Mouse (Mus musculus): ENCODE data around the gene Prr15l. TPM values are rescaled to one million over a fixed set of nuclear protein-coding genes. Genes with fewer than 3 reads are reported as not detected.

Gene Prr15l
- total and polyA plus RNA-seq, 2 experiments: 0.46 to 0.64 TPM

GRCm38 (mm10) chr11:96916044-96916884, 11.6 kb upstream of the Prr15l start, which contains the start of gene Cdk5rap3:
TSS of gene Cdk5rap3 (minus strand) at chr11:96916496.
- DNase-seq (ENCODE audit: extremely low read depth, low read depth, low spot score): peak; percentile 89
- H3K4me3 ChIP-seq (ENCODE audit: insufficient read depth, low read depth, low read length): peak within 1 kb of the TSS; percentile 80
- H3K4me1 ChIP-seq (ENCODE audit: control insufficient read depth, insufficient read depth, low read length): peaks cover 1% of the 10 kb centered on the region; the same call in 1 of the 2 replicates
- H3K27ac ChIP-seq (replicated peaks; ENCODE audit: insufficient read depth, low read depth, low read length): peak within 1 kb of the TSS; percentile 69
- under 1% methylated on average over 55 of the region's 55 CpGs for WGBS
- peak within 1 kb of the TSS; percentile 69 for H3K9ac ChIP-seq (ENCODE audit: low read depth, low read length)
- H3K79me2 ChIP-seq (ENCODE audit: control insufficient read depth, insufficient read depth, low read length): no peaks in the 10 kb centered on the region
- TF ChIP-seq CTCF (IDR thresholded peaks at IDR 0.05; ENCODE audit: low read depth, low read length) (peak; percentile 90), POLR2A (IDR thresholded peaks at IDR 0.05; ENCODE audit: extremely low read depth, insufficient read depth, low read length) (0 out of 2 replicates have a peak, but pooled peaks have one; percentile 60)
- no peaks in the 10 kb centered on the region for H3K36me3 ChIP-seq (ENCODE audit: control insufficient read depth, insufficient read depth, low read length)
- H3K27me3 ChIP-seq (ENCODE audit: control insufficient read depth, insufficient read depth, low read length): no peaks in the 10 kb centered on the region

GRCm38 (mm10) chr11:96916885-96917396, 11.0 kb upstream of the Prr15l start:
- H3K36me3 ChIP-seq (ENCODE audit: control insufficient read depth, insufficient read depth, low read length): no peaks in the 10 kb centered on the region
- peak overlapping the region; percentile 30 for H3K4me3 ChIP-seq (ENCODE audit: insufficient read depth, low read depth, low read length)
- no peak for DNase-seq (ENCODE audit: extremely low read depth, low read depth, low spot score)
- peak overlapping the region; percentile 22 for H3K9ac ChIP-seq (ENCODE audit: low read depth, low read length)
- peak overlapping the region; percentile 17 for H3K27ac ChIP-seq (replicated peaks; ENCODE audit: insufficient read depth, low read depth, low read length)
- 29% methylated on average over 13 of the region's 13 CpGs for WGBS
- TF ChIP-seq POLR2A (IDR thresholded peaks at IDR 0.05; ENCODE audit: extremely low read depth, insufficient read depth, low read length) (no peak), CTCF (IDR thresholded peaks at IDR 0.05; ENCODE audit: low read depth, low read length) (no peak)
- no peaks in the 10 kb centered on the region for H3K79me2 ChIP-seq (ENCODE audit: control insufficient read depth, insufficient read depth, low read length)
- H3K27me3 ChIP-seq (ENCODE audit: control insufficient read depth, insufficient read depth, low read length): no peaks in the 10 kb centered on the region
- H3K4me1 ChIP-seq (ENCODE audit: control insufficient read depth, insufficient read depth, low read length): peaks cover 1% of the 10 kb centered on the region; the same call in 1 of the 2 replicates

GRCm38 (mm10) chr11:96917415-96917814, 10.5 kb upstream of the Prr15l start:
- H3K79me2 ChIP-seq (ENCODE audit: control insufficient read depth, insufficient read depth, low read length): no peaks in the 10 kb centered on the region
- no peaks in the 10 kb centered on the region for H3K36me3 ChIP-seq (ENCODE audit: control insufficient read depth, insufficient read depth, low read length)
- H3K27ac ChIP-seq (replicated peaks; ENCODE audit: insufficient read depth, low read depth, low read length): no peak overlapping the region
- H3K4me3 ChIP-seq (ENCODE audit: insufficient read depth, low read depth, low read length): no peak overlapping the region
- 92% methylated on average over 6 of the region's 6 CpGs for WGBS
- H3K9ac ChIP-seq (ENCODE audit: low read depth, low read length): no peak overlapping the region
- H3K27me3 ChIP-seq (ENCODE audit: control insufficient read depth, insufficient read depth, low read length): no peaks in the 10 kb centered on the region
- no peak for DNase-seq (ENCODE audit: extremely low read depth, low read depth, low spot score)
- H3K4me1 ChIP-seq (ENCODE audit: control insufficient read depth, insufficient read depth, low read length): peaks cover 1% of the 10 kb centered on the region; the same call in 1 of the 2 replicates
- TF ChIP-seq CTCF (IDR thresholded peaks at IDR 0.05; ENCODE audit: low read depth, low read length): no peak
- no peak for TF ChIP-seq POLR2A (IDR thresholded peaks at IDR 0.05; ENCODE audit: extremely low read depth, insufficient read depth, low read length)

- no peak overlapping the region for H3K9ac ChIP-seq (ENCODE audit: low read depth, low read length)
- no peak overlapping the region for H3K4me3 ChIP-seq (ENCODE audit: insufficient read depth, low read depth, low read length)
- no peaks in the 10 kb centered on the region for H3K79me2 ChIP-seq (ENCODE audit: control insufficient read depth, insufficient read depth, low read length)
- no peak for DNase-seq (ENCODE audit: extremely low read depth, low read depth, low spot score)
- H3K36me3 ChIP-seq (ENCODE audit: control insufficient read depth, insufficient read depth, low read length): no peaks in the 10 kb centered on the region
- no peak overlapping the region for H3K27ac ChIP-seq (replicated peaks; ENCODE audit: insufficient read depth, low read depth, low read length)
- peaks cover 1% of the 10 kb centered on the region; the same call in 1 of the 2 replicates for H3K4me1 ChIP-seq (ENCODE audit: control insufficient read depth, insufficient read depth, low read length)
- no peak for TF ChIP-seq POLR2A (IDR thresholded peaks at IDR 0.05; ENCODE audit: extremely low read depth, insufficient read depth, low read length)
- H3K27me3 ChIP-seq (ENCODE audit: control insufficient read depth, insufficient read depth, low read length): no peaks in the 10 kb centered on the region
- 65% methylated on average over 6 of the region's 6 CpGs for WGBS
Observed at GRCm38 (mm10) chr11:96919003-96919402, 8.9 kb upstream of the Prr15l start.

- no peak overlapping the region for H3K4me3 ChIP-seq (ENCODE audit: insufficient read depth, low read depth, low read length)
- H3K4me1 ChIP-seq (ENCODE audit: control insufficient read depth, insufficient read depth, low read length): no peaks in the 10 kb centered on the region
- no peaks in the 10 kb centered on the region for H3K79me2 ChIP-seq (ENCODE audit: control insufficient read depth, insufficient read depth, low read length)
- no peak overlapping the region for H3K9ac ChIP-seq (ENCODE audit: low read depth, low read length)
- no peak for DNase-seq (ENCODE audit: extremely low read depth, low read depth, low spot score)
- H3K27ac ChIP-seq (replicated peaks; ENCODE audit: insufficient read depth, low read depth, low read length): no peak overlapping the region
- 92% methylated on average over 11 of the region's 11 CpGs for WGBS
- H3K27me3 ChIP-seq (ENCODE audit: control insufficient read depth, insufficient read depth, low read length): no peaks in the 10 kb centered on the region; the same call in 1 of the 2 replicates
- no peak for TF ChIP-seq POLR2A (IDR thresholded peaks at IDR 0.05; ENCODE audit: extremely low read depth, insufficient read depth, low read length)
- TF ChIP-seq CTCF (IDR thresholded peaks at IDR 0.05; ENCODE audit: low read depth, low read length): no peak
- no peaks in the 10 kb centered on the region for H3K36me3 ChIP-seq (ENCODE audit: control insufficient read depth, insufficient read depth, low read length)
Observed at GRCm38 (mm10) chr11:96924861-96925260, 3.0 kb upstream of the Prr15l start.

Measured in liver, adult 2 months (tissue).